Mouse (Mus musculus): Measurements from ENCODE around the gene H3f3b.

GRCm38 (mm10) chr11:116060596-116060995 lies 32.8 kb upstream of the H3f3b start:
- TF ChIP-seq CTCF (IDR thresholded peaks at IDR 0.05; ENCODE audit: low read depth) (no peak), EP300 (optimal IDR thresholded peaks at IDR 0.05) (no peak)

Data from stomach, postnatal 0 days (tissue).